Mouse (Mus musculus): ENCODE results near the gene Smim11. TPM values are rescaled to one million over a fixed set of nuclear protein-coding genes. Genes with fewer than 3 reads are reported as not detected.

The Smim11 gene
- total and polyA plus RNA-seq, 2 experiments from 2014 or later, result 24.7 to 54.3 TPM

DNA sequence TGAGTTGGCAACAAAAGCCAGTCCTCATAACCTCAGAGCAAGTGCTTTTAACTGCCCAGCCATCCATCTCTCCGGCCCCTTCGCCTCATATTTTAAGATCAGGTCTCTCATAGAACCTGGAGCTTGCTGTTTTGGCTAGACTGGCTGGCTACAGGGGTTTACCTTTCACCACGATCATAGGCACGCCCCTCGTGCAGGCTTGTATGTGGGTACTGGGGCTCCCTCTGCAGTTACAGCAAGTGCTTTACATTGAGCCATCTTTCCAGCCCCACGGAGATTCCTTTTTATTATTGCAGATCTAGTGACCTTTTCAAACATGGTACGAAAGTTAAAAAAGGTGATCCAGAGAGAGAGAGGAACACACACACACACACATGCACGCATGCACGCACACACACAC lies 33.5 kb downstream of the Smim11 start:
- no peak overlapping the region for H3K9ac ChIP-seq
- H3K27me3 ChIP-seq (ENCODE audit: insufficient read depth, low read length), result no peaks in the 10 kb centered on the region
- no peaks in the 10 kb centered on the region for H3K4me1 ChIP-seq (ENCODE audit: insufficient read depth)
- no peak overlapping the region for H3K27ac ChIP-seq (ENCODE audit: low read depth, low read length)
- no peak overlapping the region for H3K4me3 ChIP-seq (ENCODE audit: low read depth, low read length)
- ATAC-seq, result no peak
- no peak overlapping the region for H3K4me2 ChIP-seq (ENCODE audit: low read depth)
- H3K36me3 ChIP-seq (ENCODE audit: insufficient read depth), result no peaks in the 10 kb centered on the region
- no peak for DNase-seq
- TF ChIP-seq CTCF (IDR thresholded peaks at IDR 0.05; ENCODE audit: low read depth), result peak; percentile 13; the same call in 1 of the 2 replicates
- WGBS, result 66% methylated on average over 9 of the region's 9 CpGs
- H3K9me3 ChIP-seq (ENCODE audit: low read length), result no peaks in the 10 kb centered on the region

DNA sequence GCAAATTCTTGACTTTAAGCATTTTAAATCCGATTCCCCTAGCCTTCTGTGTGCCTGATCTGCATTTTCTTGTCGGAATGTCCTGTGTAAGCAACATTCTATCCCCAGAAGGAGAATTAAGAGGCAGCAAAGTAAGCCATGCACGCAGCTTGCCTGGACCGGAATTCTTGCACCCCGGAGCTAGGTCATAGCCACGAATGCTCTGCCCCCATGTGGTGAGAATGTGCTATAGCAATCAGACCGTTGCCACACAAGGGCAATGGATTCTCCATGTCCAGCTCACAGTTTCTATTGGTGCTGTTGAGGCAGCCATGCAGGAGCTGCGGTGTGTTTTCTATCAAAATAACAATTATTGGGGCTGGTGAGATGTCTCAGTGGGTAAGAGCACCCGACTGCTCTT lies 35.2 kb downstream of the Smim11 start:
- H3K27ac ChIP-seq (ENCODE audit: low read depth, low read length), result no peak overlapping the region
- no peaks in the 10 kb centered on the region for H3K27me3 ChIP-seq (ENCODE audit: insufficient read depth, low read length)
- peak; percentile 95 for TF ChIP-seq CTCF (IDR thresholded peaks at IDR 0.05; ENCODE audit: low read depth)
- no peaks in the 10 kb centered on the region for H3K4me1 ChIP-seq (ENCODE audit: insufficient read depth)
- H3K4me2 ChIP-seq (ENCODE audit: low read depth), result no peak overlapping the region
- H3K9me3 ChIP-seq (ENCODE audit: low read length), result no peaks in the 10 kb centered on the region
- H3K36me3 ChIP-seq (ENCODE audit: insufficient read depth), result no peaks in the 10 kb centered on the region
- DNase-seq (peak; percentile 85), ATAC-seq (peak; percentile 65; the same call in 1 of the 2 replicates)
- H3K4me3 ChIP-seq (ENCODE audit: low read depth, low read length), result no peak overlapping the region
- no peak overlapping the region for H3K9ac ChIP-seq
- WGBS, result 7% methylated on average over 9 of the region's 9 CpGs

DNA sequence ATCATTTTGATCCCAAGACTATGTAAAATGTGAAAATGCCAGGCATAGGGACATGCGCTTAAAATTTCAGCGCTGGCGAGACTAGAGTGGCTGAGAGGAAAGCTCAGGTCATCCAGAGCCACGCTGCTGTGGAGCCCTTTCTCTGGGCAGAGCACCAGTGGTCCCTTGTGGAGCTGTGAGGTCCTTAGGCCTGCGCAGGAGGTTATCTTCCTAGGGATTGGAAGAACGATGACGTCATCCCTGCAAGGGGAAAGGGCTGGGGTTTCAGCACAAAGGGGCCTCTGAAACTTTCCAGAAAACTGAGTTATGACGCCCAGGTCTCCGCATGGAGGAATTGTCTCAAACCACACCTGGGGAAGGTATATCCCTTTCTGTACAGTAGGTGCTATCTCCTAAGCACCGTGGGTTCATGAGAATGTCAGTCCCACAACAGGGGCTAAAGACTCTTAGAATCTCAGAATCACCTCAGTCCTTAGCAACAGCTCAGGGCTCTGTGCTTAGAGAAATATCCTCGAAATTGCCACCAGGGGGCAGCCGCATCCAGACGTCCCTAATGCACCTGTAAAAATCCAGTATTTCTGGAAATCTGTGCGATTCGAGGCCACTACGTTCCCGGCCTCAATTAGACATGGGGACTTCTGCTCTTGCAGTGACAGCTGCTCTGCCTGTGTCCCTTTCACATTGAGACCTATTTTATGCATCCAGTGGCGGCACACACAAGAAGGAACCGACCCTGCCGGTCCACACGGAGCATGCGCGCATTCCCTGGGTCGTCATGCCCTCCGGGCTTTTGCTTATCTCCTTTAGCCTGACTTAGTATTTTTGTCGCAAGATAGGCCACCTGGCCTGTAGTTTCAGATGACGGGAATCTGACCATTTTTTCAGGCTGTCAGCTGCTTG lies 39.8 kb downstream of the Smim11 start:
- peak; percentile 78 for ATAC-seq
- Histone ChIP-seq H3K4me1 (ENCODE audit: insufficient read depth) (no peaks in the 10 kb centered on the region), H3K4me3 (ENCODE audit: low read depth, low read length) (peak overlapping the region; percentile 11; the same call in 1 of the 2 replicates), H3K27ac (ENCODE audit: low read depth, low read length) (no peak overlapping the region), H3K4me2 (ENCODE audit: low read depth) (peak overlapping the region; percentile 38), H3K36me3 (ENCODE audit: insufficient read depth) (no peaks in the 10 kb centered on the region), H3K9ac (no peak overlapping the region), H3K9me3 (ENCODE audit: low read length) (no peaks in the 10 kb centered on the region), H3K27me3 (ENCODE audit: insufficient read depth, low read length) (no peaks in the 10 kb centered on the region)
- TF ChIP-seq CTCF (IDR thresholded peaks at IDR 0.05; ENCODE audit: low read depth), result peak; percentile 87
- peak; percentile 90 for DNase-seq
- WGBS, result 26% methylated on average over 27 of the region's 27 CpGs

DNA sequence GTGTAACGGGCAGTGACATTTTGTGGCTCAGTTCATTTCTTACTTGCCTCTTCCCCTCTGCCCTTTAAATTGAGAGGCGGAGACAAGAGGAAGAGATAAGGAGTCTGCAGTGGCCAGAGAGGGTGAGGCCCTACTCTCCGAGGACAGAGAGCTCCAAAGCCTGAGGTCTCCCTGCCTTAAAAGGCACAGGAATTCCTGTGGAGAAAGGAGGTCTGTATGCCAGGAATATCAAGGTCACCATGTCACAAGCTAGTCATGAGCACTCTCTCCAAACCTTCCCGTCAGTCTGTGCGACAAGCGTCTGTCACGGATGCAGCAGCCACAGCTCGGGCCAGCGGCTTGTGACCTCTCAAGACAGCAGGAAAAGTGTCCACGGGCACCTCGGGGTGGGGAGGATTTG lies 44.1 kb downstream of the Smim11 start:
- Histone ChIP-seq H3K9me3 (ENCODE audit: low read length) (no peaks in the 10 kb centered on the region), H3K4me2 (ENCODE audit: low read depth) (no peak overlapping the region), H3K9ac (no peak overlapping the region), H3K27ac (ENCODE audit: low read depth, low read length) (no peak overlapping the region), H3K27me3 (ENCODE audit: insufficient read depth, low read length) (no peaks in the 10 kb centered on the region), H3K36me3 (ENCODE audit: insufficient read depth) (no peaks in the 10 kb centered on the region), H3K4me1 (ENCODE audit: insufficient read depth) (no peaks in the 10 kb centered on the region), H3K4me3 (ENCODE audit: low read depth, low read length) (no peak overlapping the region)
- no peak for TF ChIP-seq CTCF (IDR thresholded peaks at IDR 0.05; ENCODE audit: low read depth)
- no peak for ATAC-seq
- DNase-seq, result no peak
- WGBS, result 79% methylated on average over 11 of the region's 11 CpGs

DNA sequence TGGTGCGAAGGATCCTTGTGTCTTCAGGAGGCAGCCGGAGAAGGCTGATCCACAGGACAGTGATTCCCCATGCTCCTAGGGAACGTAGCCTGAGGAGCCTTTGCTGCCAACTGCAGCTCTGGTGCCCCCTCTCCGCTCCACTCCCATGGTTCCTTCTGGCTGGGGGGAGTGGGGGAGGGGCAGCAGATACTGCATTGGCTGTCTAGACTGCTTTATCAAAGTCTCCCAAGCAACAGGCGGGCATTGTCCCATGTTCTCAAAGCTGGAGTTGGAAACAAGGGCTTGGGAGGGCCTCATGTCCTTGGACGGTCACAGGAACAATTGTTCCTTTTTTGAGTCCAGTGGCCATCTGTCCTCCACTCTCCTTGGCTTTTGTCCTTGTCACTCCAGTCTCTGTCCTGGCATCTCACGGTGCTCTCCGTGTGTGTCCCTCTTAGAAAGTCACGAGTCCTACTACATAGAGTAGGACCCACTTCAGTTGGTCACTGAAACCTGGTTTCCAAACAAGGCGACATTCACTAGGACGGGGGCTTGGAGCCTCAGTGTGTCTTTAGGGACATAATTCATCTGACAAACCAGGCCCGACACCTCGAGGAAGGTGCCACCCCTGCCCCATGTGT lies 45.3 kb downstream of the Smim11 start:
- ATAC-seq (peak; percentile 62), DNase-seq (no peak)
- Histone ChIP-seq H3K9ac (no peak overlapping the region), H3K27ac (ENCODE audit: low read depth, low read length) (no peak overlapping the region), H3K27me3 (ENCODE audit: insufficient read depth, low read length) (no peaks in the 10 kb centered on the region), H3K4me1 (ENCODE audit: insufficient read depth) (no peaks in the 10 kb centered on the region), H3K4me2 (ENCODE audit: low read depth) (no peak overlapping the region), H3K4me3 (ENCODE audit: low read depth, low read length) (no peak overlapping the region), H3K9me3 (ENCODE audit: low read length) (no peaks in the 10 kb centered on the region), H3K36me3 (ENCODE audit: insufficient read depth) (no peaks in the 10 kb centered on the region)
- TF ChIP-seq CTCF (IDR thresholded peaks at IDR 0.05; ENCODE audit: low read depth), result no peak
- 62% methylated on average over 13 of the region's 13 CpGs for WGBS

DNA sequence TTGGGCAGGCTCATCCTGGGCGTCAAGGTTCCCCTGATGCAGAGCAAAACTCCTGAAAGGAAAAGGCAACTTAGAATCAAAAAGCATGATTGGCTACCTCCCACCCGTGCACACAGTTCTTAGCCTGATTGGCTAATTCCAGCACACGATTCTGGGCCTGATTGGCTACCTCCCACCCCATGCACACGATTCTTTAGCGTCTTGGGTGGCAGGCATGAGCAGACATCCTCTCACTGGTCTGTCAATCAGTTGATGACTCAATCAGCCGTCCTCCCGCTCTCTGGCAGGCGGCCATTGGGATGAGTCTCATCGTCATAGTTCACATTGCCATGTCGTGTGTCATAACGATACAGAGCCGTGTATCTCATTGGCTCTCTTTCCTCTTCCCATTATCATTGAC lies 47.9 kb downstream of the Smim11 start:
- Histone ChIP-seq H3K27me3 (ENCODE audit: insufficient read depth, low read length) (no peaks in the 10 kb centered on the region), H3K9me3 (ENCODE audit: low read length) (no peaks in the 10 kb centered on the region), H3K4me1 (ENCODE audit: insufficient read depth) (no peaks in the 10 kb centered on the region), H3K4me3 (ENCODE audit: low read depth, low read length) (no peak overlapping the region), H3K27ac (ENCODE audit: low read depth, low read length) (no peak overlapping the region), H3K4me2 (ENCODE audit: low read depth) (no peak overlapping the region), H3K9ac (no peak overlapping the region), H3K36me3 (ENCODE audit: insufficient read depth) (no peaks in the 10 kb centered on the region)
- no peak for DNase-seq
- whole genome bisulfite sequencing, result 74% methylated on average over 12 of the region's 12 CpGs
- ATAC-seq, result no peak
- TF ChIP-seq CTCF (IDR thresholded peaks at IDR 0.05; ENCODE audit: low read depth), result no peak

DNA sequence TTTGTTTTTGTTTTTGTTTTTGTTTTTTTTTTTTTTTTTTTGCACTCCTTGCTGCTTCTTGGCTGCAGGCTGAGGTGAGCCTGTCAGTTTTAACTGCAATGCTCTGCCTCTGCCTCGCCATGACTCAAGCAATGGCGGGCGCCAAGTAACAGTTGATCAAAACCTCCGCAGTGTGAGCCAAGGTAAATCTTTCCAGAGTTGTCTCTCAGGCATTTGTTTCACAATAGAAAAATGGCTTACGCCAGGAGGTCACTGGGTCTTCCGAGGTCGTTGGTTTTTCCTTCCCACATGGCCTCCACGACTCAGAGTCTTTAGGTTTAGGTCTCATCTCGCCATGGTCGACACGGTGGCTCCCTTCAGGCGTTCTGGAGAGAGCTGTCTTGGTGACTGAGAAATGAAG lies 52.2 kb downstream of the Smim11 start:
- Histone ChIP-seq H3K4me3 (ENCODE audit: low read depth, low read length) (no peak overlapping the region), H3K27ac (ENCODE audit: low read depth, low read length) (no peak overlapping the region), H3K27me3 (ENCODE audit: insufficient read depth, low read length) (no peaks in the 10 kb centered on the region), H3K4me2 (ENCODE audit: low read depth) (no peak overlapping the region), H3K9me3 (ENCODE audit: low read length) (no peaks in the 10 kb centered on the region), H3K9ac (no peak overlapping the region), H3K36me3 (ENCODE audit: insufficient read depth) (no peaks in the 10 kb centered on the region), H3K4me1 (ENCODE audit: insufficient read depth) (no peaks in the 10 kb centered on the region)
- WGBS, result 88% methylated on average over 12 of the region's 12 CpGs
- TF ChIP-seq CTCF (IDR thresholded peaks at IDR 0.05; ENCODE audit: low read depth), result no peak
- DNase-seq (no peak), ATAC-seq (no peak)

Data from forebrain, postnatal 0 days (tissue).